Mouse (Mus musculus) bone marrow, adult 2 months (tissue): ENCODE measurements around the gene Clpsl2.

Experiments
- CTCF ChIP-seq: fragments of 200-500 bp; IDR thresholded peaks from 2 replicates; pipeline ENCODE4 v1.5.1; 2011; ENCODE audit warnings: low read length, control low read depth; ENCODE audit not compliant: control insufficient read depth, insufficient read depth
- POLR2A ChIP-seq: fragments of 200-500 bp; IDR thresholded peaks from 2 replicates; pipeline ENCODE4 v1.6.1; 2011; ENCODE audit warnings: low read depth, mild to moderate bottlenecking, control low read depth, low read length, borderline replicate concordance; ENCODE audit not compliant: control insufficient read depth

DNA sequence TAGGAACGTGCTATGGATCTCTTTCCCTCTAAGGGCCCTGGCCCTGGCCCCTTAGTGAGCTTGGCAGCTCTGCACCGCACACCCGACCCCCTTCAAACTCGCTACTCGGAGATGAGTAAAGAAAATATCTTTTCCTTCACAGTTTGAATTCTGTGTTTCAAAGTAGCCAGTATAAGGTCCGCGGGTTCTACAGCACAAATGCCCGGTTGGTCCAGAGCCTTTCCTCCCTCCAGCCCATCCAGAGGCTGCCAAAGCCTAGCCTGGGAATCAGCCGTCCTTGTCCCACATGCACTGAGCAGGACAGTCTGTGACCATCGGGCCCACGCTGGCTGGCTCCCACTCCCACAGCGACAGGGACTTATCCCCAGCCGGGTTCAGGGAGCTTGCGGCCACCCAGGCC, at the start of gene Clpsl2:
- TF ChIP-seq CTCF (no peak), POLR2A (no peak)
